16 mouse cellular contexts compared by ENCODE assay signal in genomic region chr2:93760389-93760788, GRCm38 (mm10).
"Had no signal": no experiment of that assay in that cellular context is flagged by ENCODE, and none has a peak within 500 bp of the region (broad histone marks: within the 10 kb centered on the region; RNA-seq: fewer than 3 reads in every experiment).

No protein-coding gene starts in this region.

- H3K27ac ChIP-seq: neural tube, embryonic 13.5 days; neural tube, embryonic 15.5 days; stomach, embryonic 15.5 days; stomach, postnatal 0 days had no signal

- DNase-seq: retina, postnatal 1 day; right cerebral cortex, adult 18-20 months; right cerebral cortex, postnatal 14 days; right cerebral cortex, postnatal 25 days; right cerebral cortex, postnatal 4 days; spleen, adult 18-20 months; thymus, adult 18-20 months; thymus, adult 2 months; thymus, postnatal 14 days; thymus, postnatal 25 days; thymus, postnatal 36 days; thymus, postnatal 4 days had no signal

- H3K4me2 ChIP-seq: neural tube, embryonic 13.5 days; neural tube, embryonic 15.5 days; stomach, embryonic 15.5 days had no signal

- H3K9me3 ChIP-seq: neural tube, embryonic 13.5 days; neural tube, embryonic 15.5 days; stomach, embryonic 15.5 days had no signal

- H3K27me3 ChIP-seq: neural tube, embryonic 13.5 days; neural tube, embryonic 15.5 days; stomach, embryonic 15.5 days had no signal

- H3K4me3 ChIP-seq: neural tube, embryonic 13.5 days; neural tube, embryonic 15.5 days; stomach, embryonic 15.5 days had no signal

- H3K9ac ChIP-seq: neural tube, embryonic 13.5 days; neural tube, embryonic 15.5 days; stomach, embryonic 15.5 days had no signal

- H3K4me1 ChIP-seq: stomach, embryonic 15.5 days had no signal
